Mouse (Mus musculus) CH12.LX (cell line): ENCODE measurements at regions not wholly inside any gene's neighbourhood (a gene's known extent, or its start where the extent isn't known, plus 50 kb on each side); places are given as distances from the start of the nearest gene placed in this dataset.

ENCODE experiments used
- DNase-seq: peaks from one replicate; pipeline ENCODE4 v3.0.0-alpha.2; 2013; ENCODE audit errors: extremely low read depth
- H3K27ac ChIP-seq: 2 replicates; pipeline ENCODE4 v1.5.1; 2012; ENCODE audit warnings: low read depth, mild to moderate bottlenecking, control low read depth, moderate library complexity; ENCODE audit not compliant: insufficient read depth
- H3K27me3 ChIP-seq: replicated peaks from 2 replicates; pipeline ENCODE3; 2012; ENCODE audit warnings: inconsistent platforms
- H3K36me3 ChIP-seq, 2 experiments: replicated peaks in 1 of 2; 2 replicates each; pipeline versions ENCODE3 to v1.6.1; 2012; ENCODE audit warnings: inconsistent platforms in 1 of 2, low read length in 1 of 2, mild to moderate bottlenecking in 1 of 2, mixed read lengths in 1 of 2, moderate library complexity in 1 of 2; ENCODE audit not compliant: control insufficient read depth in 1 of 2, insufficient read depth in 1 of 2
- H3K4me1 ChIP-seq, 2 experiments: 2 replicates each; pipeline ENCODE4 v1.6.1; 2012; ENCODE audit warnings: inconsistent platforms in 1 of 2, moderate library complexity in 1 of 2; ENCODE audit not compliant: insufficient read depth in 2 of 2, control insufficient read depth in 1 of 2
- H3K4me2 ChIP-seq: 2 replicates; pipeline ENCODE4 v1.6.1; 2012; ENCODE audit warnings: low read depth, mild to moderate bottlenecking, control low read depth; ENCODE audit not compliant: poor library complexity, insufficient read depth, severe bottlenecking
- H3K4me3 ChIP-seq, 3 experiments: fragments of 150-350 bp in 1 of 3; sonication (generic) in 1 of 3; replicated peaks in 1 of 3; 2 replicates each; pipeline versions ENCODE3 to v1.5.1; 2011 to 2012; ENCODE audit warnings: low read depth in 2 of 3, low read length in 2 of 3, mild to moderate bottlenecking in 2 of 3, moderate library complexity in 2 of 3, control low read depth in 1 of 3, improper control_type of control experiment in 1 of 3, inconsistent platforms in 1 of 3, mixed read lengths in 1 of 3; ENCODE audit not compliant: poor library complexity in 1 of 3
- H3K79me2 ChIP-seq: replicated peaks from 2 replicates; pipeline ENCODE4 v1.6.1; 2012; ENCODE audit warnings: mild to moderate bottlenecking, moderate library complexity; ENCODE audit not compliant: control insufficient read depth, poor library complexity, insufficient read depth, severe bottlenecking; ENCODE audit errors: extremely low read depth
- H3K9ac ChIP-seq: 2 replicates; pipeline ENCODE4 v1.6.1; 2012; ENCODE audit warnings: low read depth, mild to moderate bottlenecking, control low read depth, moderate library complexity; ENCODE audit not compliant: insufficient read depth
- H3K9me3 ChIP-seq: replicated peaks from 2 replicates; pipeline ENCODE3; 2012; ENCODE audit warnings: low read length, inconsistent platforms, mixed read lengths
- BHLHE40 ChIP-seq: IDR thresholded peaks from 2 replicates; pipeline ENCODE4 v1.6.1; 2011; ENCODE audit warnings: mild to moderate bottlenecking, low read depth, low read length, improper control_type of control experiment
- CHD1 ChIP-seq: IDR thresholded peaks from 2 replicates; pipeline ENCODE4 v1.6.1; 2012; ENCODE audit warnings: low read depth, low read length, improper control_type of control experiment, inconsistent platforms
- CTCF ChIP-seq, 2 experiments: IDR thresholded peaks in 1 of 2; conservative IDR thresholded peaks in 1 of 2; 2 replicates each; pipeline ENCODE4 v1.5.1; 2011 to 2012; ENCODE audit warnings: low read depth in 2 of 2, low read length in 2 of 2, improper control_type of control experiment in 1 of 2, inconsistent platforms in 1 of 2, mild to moderate bottlenecking in 1 of 2, moderate library complexity in 1 of 2
- E2F4 ChIP-seq: IDR thresholded peaks from 2 replicates; pipeline ENCODE4 v1.6.1; 2011; ENCODE audit warnings: low read depth, low read length, improper control_type of control experiment; ENCODE audit not compliant: insufficient replicate concordance
- GABPA ChIP-seq: IDR thresholded peaks from 2 replicates; pipeline ENCODE4 v1.6.1; 2012; ENCODE audit warnings: low read depth, low read length, improper control_type of control experiment, inconsistent platforms; ENCODE audit not compliant: insufficient replicate concordance
- HCFC1 ChIP-seq: IDR thresholded peaks from 2 replicates; pipeline ENCODE4 v1.6.1; 2012; ENCODE audit warnings: low read depth, mild to moderate bottlenecking, inconsistent platforms, low read length, improper control_type of control experiment
- JUN ChIP-seq: IDR thresholded peaks from 2 replicates; pipeline ENCODE4 v1.6.1; 2011; ENCODE audit warnings: low read depth, mild to moderate bottlenecking, low read length, improper control_type of control experiment, moderate library complexity; ENCODE audit not compliant: insufficient read depth
- KAT2A ChIP-seq: IDR thresholded peaks from 2 replicates; pipeline ENCODE4 v1.6.1; 2012; ENCODE audit warnings: low read length, improper control_type of control experiment, inconsistent platforms; ENCODE audit not compliant: insufficient replicate concordance
- MAFK ChIP-seq: IDR thresholded peaks from 2 replicates; pipeline ENCODE4 v1.6.1; 2011; ENCODE audit warnings: low read length, improper control_type of control experiment; ENCODE audit not compliant: insufficient replicate concordance
- MAX ChIP-seq: IDR thresholded peaks from 2 replicates; pipeline ENCODE4 v1.6.1; 2011; ENCODE audit warnings: low read length, improper control_type of control experiment
- MAZ ChIP-seq: IDR thresholded peaks from 2 replicates; pipeline ENCODE4 v1.6.1; 2012; ENCODE audit warnings: low read depth, mild to moderate bottlenecking, inconsistent platforms, low read length, improper control_type of control experiment, moderate library complexity
- MYC ChIP-seq: IDR thresholded peaks from 2 replicates; pipeline ENCODE4 v1.6.1; 2011; ENCODE audit warnings: low read depth, mild to moderate bottlenecking, improper control_type of control experiment, low read length
- POLR2A ChIP-seq: IDR thresholded peaks from 2 replicates; pipeline ENCODE4 v1.6.1; 2011; ENCODE audit warnings: low read depth, mild to moderate bottlenecking, improper control_type of control experiment, low read length
- RAD21 ChIP-seq: IDR thresholded peaks from 2 replicates; pipeline ENCODE4 v1.6.1; 2011; ENCODE audit warnings: low read depth, mild to moderate bottlenecking, low read length, improper control_type of control experiment, moderate library complexity
- RCOR1 ChIP-seq: conservative IDR thresholded peaks from 2 replicates; pipeline ENCODE4 v1.6.1; 2012; ENCODE audit warnings: low read depth, mild to moderate bottlenecking, inconsistent platforms, low read length, improper control_type of control experiment
- SIN3A ChIP-seq: IDR thresholded peaks from 2 replicates; pipeline ENCODE4 v1.6.1; 2012; ENCODE audit warnings: low read length, improper control_type of control experiment, inconsistent platforms
- SMC3 ChIP-seq: IDR thresholded peaks from 2 replicates; pipeline ENCODE4 v1.6.1; 2011; ENCODE audit warnings: low read depth, low read length, improper control_type of control experiment
- UBTF ChIP-seq: IDR thresholded peaks from 2 replicates; pipeline ENCODE4 v1.6.1; 2012; ENCODE audit warnings: low read depth, mild to moderate bottlenecking, inconsistent platforms, low read length, improper control_type of control experiment, moderate library complexity
- USF1 ChIP-seq: IDR thresholded peaks from 2 replicates; pipeline ENCODE4 v1.6.1; 2014; ENCODE audit warnings: low read depth, mild to moderate bottlenecking, inconsistent platforms, low read length, improper control_type of control experiment
- ZC3H11A ChIP-seq: IDR thresholded peaks from 2 replicates; pipeline ENCODE4 v1.6.1; 2012; ENCODE audit warnings: low read depth, mild to moderate bottlenecking, inconsistent platforms, low read length, improper control_type of control experiment
- ZMIZ1 ChIP-seq: IDR thresholded peaks from 2 replicates; pipeline ENCODE4 v1.6.1; 2012; ENCODE audit warnings: low read depth, mild to moderate bottlenecking, inconsistent platforms, low read length, improper control_type of control experiment
- ZNF384 ChIP-seq: IDR thresholded peaks from 2 replicates; pipeline ENCODE4 v1.6.1; 2012; ENCODE audit warnings: low read depth, low read length, improper control_type of control experiment, inconsistent platforms
- dilution Hi-C: fragments of 300-500 bp; cut with MboI; formaldehyde crosslinking; loops from 2 replicates; pipeline ENCODE4 v1.14.3; 2020; ENCODE audit warnings: low sequenced_read_pairs; ENCODE audit not compliant: extremely low pct_unique_long_range_greater_than_20kb, extremely low pct_ligation_motif_present
- in situ Hi-C: fragments of 300-500 bp; cut with MboI; formaldehyde crosslinking; loops from 3 replicates; pipeline ENCODE4 v1.14.3; 2019; ENCODE audit warnings: low sequenced_read_pairs, low pct_ligation_motif_present, low pct_unique_long_range_greater_than_20kb, mixed read lengths

GRCm38 (mm10) chr1:63910765-63911164 is 141.7 kb upstream of the 4933402D24Rik start:
- no peak for DNase-seq
- in situ Hi-C loops, result no loop called here
- no peaks in the 10 kb centered on the region for H3K36me3 ChIP-seq
- TF ChIP-seq SMC3 (no peak), MAFK (no peak), USF1 (no peak), GABPA (no peak), MAZ (no peak), RCOR1 (no peak), ZNF384 (no peak), HCFC1 (no peak), ZC3H11A (no peak), MYC (no peak), CHD1 (no peak), E2F4 (no peak), MAX (no peak), BHLHE40 (no peak), KAT2A (no peak), JUN (no peak), UBTF (no peak), ZMIZ1 (no peak), POLR2A (no peak)
- TF ChIP-seq, all 38 proteins: peak for 0
- dilution Hi-C loops, result no loop called here
- Histone ChIP-seq H3K4me1 (no peaks in the 10 kb centered on the region), H3K4me3 (no peak overlapping the region), H3K79me2 (no peaks in the 10 kb centered on the region), H3K27ac (no peak overlapping the region), H3K4me2 (no peak overlapping the region), H3K9ac (no peak overlapping the region), H3K9me3 (no peaks in the 10 kb centered on the region), H3K27me3 (no peaks in the 10 kb centered on the region)

DNA sequence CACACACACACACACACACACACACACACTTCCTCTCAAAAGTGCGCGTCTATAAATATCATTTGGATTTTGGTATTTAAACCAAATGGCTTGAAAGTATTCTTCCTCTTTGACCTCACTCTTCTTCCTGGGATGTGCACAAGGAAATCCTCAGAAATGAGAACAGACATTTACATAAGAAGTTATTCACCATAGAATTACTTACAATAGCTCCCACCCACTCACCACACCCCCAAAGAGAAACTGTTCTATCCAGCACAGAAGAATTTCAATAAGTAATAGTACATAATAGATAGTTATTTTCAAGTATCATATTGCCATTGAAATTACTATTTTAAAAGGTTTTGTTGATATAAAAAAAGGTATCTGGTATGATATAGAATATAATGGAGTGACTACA is 140.1 kb upstream of the 4933402D24Rik start:
- H3K27ac ChIP-seq, result no peak overlapping the region
- no peak overlapping the region for H3K9ac ChIP-seq
- H3K4me1 ChIP-seq, result no peaks in the 10 kb centered on the region
- H3K27me3 ChIP-seq, result no peaks in the 10 kb centered on the region
- dilution Hi-C loops, result no loop called here
- no peaks in the 10 kb centered on the region for H3K79me2 ChIP-seq
- H3K4me3 ChIP-seq, result no peak overlapping the region
- no peak for TF ChIP-seq SIN3A
- TF ChIP-seq BHLHE40, result no peak
- no peak for TF ChIP-seq CTCF (conservative IDR thresholded peaks at IDR 0.05 in 1 of 2, IDR thresholded peaks at IDR 0.05 in 1 of 2; ENCODE audit: low read depth in 2 of 2, low read length in 2 of 2)
- TF ChIP-seq RAD21, result no peak
- TF ChIP-seq HCFC1, result no peak
- H3K4me2 ChIP-seq, result no peak overlapping the region
- DNase-seq, result no peak
- in situ Hi-C loops, result no loop called here
- H3K36me3 ChIP-seq, result no peaks in the 10 kb centered on the region
- H3K9me3 ChIP-seq, result no peaks in the 10 kb centered on the region
